Mouse (Mus musculus): ENCODE measurements around the gene Slc35b1.

DNA sequence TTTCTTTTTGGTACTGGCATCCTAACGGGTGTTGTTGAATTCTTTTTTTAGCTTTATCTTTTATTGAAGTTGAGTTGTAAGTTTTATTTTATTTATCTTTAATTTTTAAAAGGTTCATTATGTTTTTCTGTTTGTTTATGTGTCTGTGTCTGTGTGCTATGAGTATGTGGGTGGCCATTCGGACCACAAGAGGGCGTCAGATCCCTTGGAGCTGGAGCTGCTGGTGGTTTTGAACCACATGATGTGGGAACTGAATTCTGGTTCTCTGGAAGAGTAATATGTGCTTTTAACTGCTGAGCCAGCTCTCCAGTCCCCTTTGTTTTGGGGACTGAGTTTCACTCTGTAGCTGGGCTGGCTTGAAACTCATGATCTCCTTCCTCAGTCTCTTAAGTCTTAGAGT lies 39.0 kb downstream of the Slc35b1 start:
- TF ChIP-seq USF1 (IDR thresholded peaks at IDR 0.05; ENCODE audit: low read depth) = no peak
- TF ChIP-seq CEBPB (IDR thresholded peaks at IDR 0.05; ENCODE audit: low read depth) = no peak
- no peak for TF ChIP-seq CTCF (IDR thresholded peaks at IDR 0.05; ENCODE audit: control insufficient read depth, insufficient read depth, insufficient read length)
- TF ChIP-seq MYOD1 (IDR thresholded peaks at IDR 0.05; ENCODE audit: control insufficient read depth, insufficient read length, low read depth) = no peak
- no peak for TF ChIP-seq MAX (IDR thresholded peaks at IDR 0.05)
- TF ChIP-seq MYOG (IDR thresholded peaks at IDR 0.05; ENCODE audit: control insufficient read depth, extremely low read depth, insufficient read length) = no peak

All from C2C12 (cell line).